Mouse (Mus musculus): ENCODE results near the gene Zfp266. TPM values are rescaled to one million over a fixed set of nuclear protein-coding genes. Genes with fewer than 3 reads are reported as not detected.

Zfp266 gene
- 32.4 TPM for polyA plus RNA-seq (2017; shearing (Covaris generic))

GRCm38 (mm10) chr9:20521306-20521957 is at the start of gene Zfp266:
TSS of gene Zfp266 (minus strand) at chr9:20521417.

DNA sequence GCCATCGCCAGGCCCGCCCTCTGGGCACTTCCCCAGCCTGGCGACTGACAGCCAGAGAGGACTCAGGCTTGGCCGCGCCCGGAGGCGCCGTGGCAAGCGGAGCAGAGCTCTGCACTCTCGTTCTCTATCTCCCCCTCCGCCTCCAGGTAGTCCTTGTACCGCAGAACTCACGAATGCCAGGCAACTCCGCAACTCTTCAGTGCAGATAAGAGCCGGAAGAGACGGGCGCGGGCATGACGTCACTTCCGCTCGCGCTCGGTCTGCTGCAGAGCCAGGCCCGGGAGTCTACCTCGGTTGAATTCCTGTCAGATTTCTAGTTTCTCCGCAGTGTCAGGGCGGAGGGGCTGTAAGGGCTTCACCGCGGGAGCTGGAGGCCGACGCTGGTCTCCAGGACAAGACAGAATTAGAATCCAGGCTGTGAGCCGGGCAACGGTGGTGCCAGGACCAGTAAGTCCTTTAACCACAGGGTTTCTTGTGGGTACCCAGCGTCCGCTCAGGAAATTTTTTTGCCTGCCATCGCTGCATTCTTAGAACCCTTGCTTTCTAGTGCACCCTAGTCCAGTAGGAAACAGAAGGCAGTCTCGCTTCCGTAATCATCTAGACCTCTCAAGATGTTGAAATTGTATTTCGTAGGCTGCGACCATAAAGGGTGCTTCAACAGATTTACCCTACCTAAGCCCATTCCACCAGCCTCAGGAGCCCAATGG is 28.5 kb downstream of the Zfp266 start, which contains the start of gene Zfp426:
Gene Zfp426, minus strand, starts transcription at position 220 of the 707 bp plus-strand sequence.

DNA sequence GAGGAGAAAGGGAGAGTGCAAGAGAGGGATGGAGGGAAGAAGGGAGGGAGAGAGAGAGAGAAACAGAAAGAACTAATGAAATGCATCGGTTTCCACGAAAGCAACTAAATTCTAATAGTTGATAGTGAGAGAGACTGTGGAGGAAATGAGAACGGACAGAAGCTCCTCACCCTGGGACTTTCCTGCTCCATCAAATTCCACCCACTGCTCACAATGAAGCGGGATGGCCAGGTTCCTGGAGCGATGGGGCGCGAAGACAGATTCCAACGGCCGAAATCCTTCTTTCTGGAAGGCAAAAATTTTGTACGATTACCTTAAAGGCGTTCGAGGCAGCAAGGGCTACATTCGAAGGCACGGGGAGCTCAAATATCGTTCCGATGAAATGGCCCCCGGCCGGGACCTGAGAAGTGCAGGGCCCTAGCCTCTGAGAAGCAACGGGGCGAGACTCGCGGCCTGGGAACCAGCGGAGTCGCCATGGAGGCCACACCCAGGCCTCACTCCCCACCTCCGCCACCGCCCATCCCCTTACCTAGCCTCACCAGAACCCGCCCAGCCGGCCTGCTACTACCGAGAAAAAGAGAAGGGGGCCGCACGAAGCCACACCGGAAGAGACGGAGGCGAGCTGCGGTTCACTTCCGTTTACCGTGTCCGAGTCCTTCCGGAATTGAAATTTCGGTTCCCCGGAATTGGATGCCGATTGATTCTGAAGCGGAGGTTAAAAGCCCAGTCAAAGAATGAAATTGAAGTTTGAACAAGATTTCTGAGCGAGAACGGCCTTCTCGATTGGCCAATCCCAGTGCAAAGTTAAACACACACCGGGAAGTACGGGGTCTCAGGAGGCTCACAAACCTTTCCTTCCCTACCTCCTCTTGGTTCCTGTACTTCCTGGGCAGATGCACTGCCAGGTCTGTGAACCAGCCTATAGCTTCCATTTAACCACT is 61.6 kb downstream of the Zfp266 start, which contains the start of gene Zfp26:
Gene Zfp26, minus strand, starts transcription at position 786 of the 941 bp plus-strand sequence.

Other genes with a start within 250 kb of the Zfp266 start
- 0.80 TPM for gene Olfr39, start 239.1 kb downstream of the Zfp266 start, polyA plus RNA-seq (2017; shearing (Covaris generic))
- gene Olfr873, start 222.9 kb downstream of the Zfp266 start, polyA plus RNA-seq (2017; shearing (Covaris generic)): not detected
- gene Olfr18, start 185.3 kb downstream of the Zfp266 start, polyA plus RNA-seq (2017; shearing (Covaris generic)): 0.25 TPM
- 18.3 TPM for gene Zfp560, start 136.2 kb downstream of the Zfp266 start, polyA plus RNA-seq (2017; shearing (Covaris generic))
- gene Zfp26, start 61.3 kb downstream of the Zfp266 start, polyA plus RNA-seq (2017; shearing (Covaris generic)): 19.1 TPM
- gene Zfp426, start 28.7 kb downstream of the Zfp266 start, polyA plus RNA-seq (2017; shearing (Covaris generic)): 8.1 TPM
- gene Zfp846, start 59.9 kb upstream of the Zfp266 start, polyA plus RNA-seq (2017; shearing (Covaris generic)): 8.3 TPM
- 413 TPM for gene Ubl5, start 121.5 kb upstream of the Zfp266 start, polyA plus RNA-seq (2017; shearing (Covaris generic))
- gene Fbxl12, start 123.3 kb upstream of the Zfp266 start, polyA plus RNA-seq (2017; shearing (Covaris generic)): 76.7 TPM
- gene Pin1, start 130.7 kb upstream of the Zfp266 start, polyA plus RNA-seq (2017; shearing (Covaris generic)): 18.1 TPM
- not detected for gene Olfm2, start 224.9 kb upstream of the Zfp266 start, polyA plus RNA-seq (2017; shearing (Covaris generic))

All from effector memory CD4-positive, alpha-beta T cell, adult 5 months (primary cell).